Mouse (Mus musculus): ENCODE measurements around the gene Taf7l. TPM values are rescaled to one million over a fixed set of nuclear protein-coding genes. Genes with fewer than 3 reads are reported as not detected.

Taf7l gene
- total RNA-seq (2017) = not detected in 2 replicates

- ATAC-seq (replicated peaks in 1 of 2; ENCODE audit: insufficient read depth in 1 of 2, low FRiP score in 2 of 2, low TSS enrichment in 1 of 2, low read depth in 1 of 2, poor library complexity in 2 of 2, severe bottlenecking in 2 of 2) = no peak
Measured at GRCm38 (mm10) chrX:134476290-134476689, at the start of gene Taf7l. Gene Taf7l, minus strand, starts transcription at chrX:134476490.

GRCm38 (mm10) chrX:134525260-134525659 lies 49.0 kb upstream of the Taf7l start:
- ATAC-seq (replicated peaks in 1 of 2; ENCODE audit: insufficient read depth in 1 of 2, low FRiP score in 2 of 2, low TSS enrichment in 1 of 2, low read depth in 1 of 2, poor library complexity in 2 of 2, severe bottlenecking in 2 of 2) = no peak

- no peak for ATAC-seq (replicated peaks in 1 of 2; ENCODE audit: insufficient read depth in 1 of 2, low FRiP score in 2 of 2, low TSS enrichment in 1 of 2, low read depth in 1 of 2, poor library complexity in 2 of 2, severe bottlenecking in 2 of 2)
Measured at GRCm38 (mm10) chrX:134523772-134524171, 47.5 kb upstream of the Taf7l start.

GRCm38 (mm10) chrX:134509473-134509872 lies 33.2 kb upstream of the Taf7l start:
- peak in 1 of 2 experiments; percentile 45; a peak in 1 of 4 replicates for ATAC-seq (replicated peaks in 1 of 2; ENCODE audit: insufficient read depth in 1 of 2, low FRiP score in 2 of 2, low TSS enrichment in 1 of 2, low read depth in 1 of 2, poor library complexity in 2 of 2, severe bottlenecking in 2 of 2)

GRCm38 (mm10) chrX:134507977-134508376 lies 31.7 kb upstream of the Taf7l start:
- ATAC-seq (replicated peaks in 1 of 2; ENCODE audit: insufficient read depth in 1 of 2, low FRiP score in 2 of 2, low TSS enrichment in 1 of 2, low read depth in 1 of 2, poor library complexity in 2 of 2, severe bottlenecking in 2 of 2) = no peak

GRCm38 (mm10) chrX:134500651-134501050 lies 24.4 kb upstream of the Taf7l start:
- no peak for ATAC-seq (replicated peaks in 1 of 2; ENCODE audit: insufficient read depth in 1 of 2, low FRiP score in 2 of 2, low TSS enrichment in 1 of 2, low read depth in 1 of 2, poor library complexity in 2 of 2, severe bottlenecking in 2 of 2)

GRCm38 (mm10) chrX:134481720-134482119 lies 5.4 kb upstream of the Taf7l start:
- no peak for ATAC-seq (replicated peaks in 1 of 2; ENCODE audit: insufficient read depth in 1 of 2, low FRiP score in 2 of 2, low TSS enrichment in 1 of 2, low read depth in 1 of 2, poor library complexity in 2 of 2, severe bottlenecking in 2 of 2)

- ATAC-seq (replicated peaks in 1 of 2; ENCODE audit: insufficient read depth in 1 of 2, low FRiP score in 2 of 2, low TSS enrichment in 1 of 2, low read depth in 1 of 2, poor library complexity in 2 of 2, severe bottlenecking in 2 of 2) = no peak
Measured at GRCm38 (mm10) chrX:134474988-134475710, 1.1 kb downstream of the Taf7l start.

- no peak for ATAC-seq (replicated peaks in 1 of 2; ENCODE audit: insufficient read depth in 1 of 2, low FRiP score in 2 of 2, low TSS enrichment in 1 of 2, low read depth in 1 of 2, poor library complexity in 2 of 2, severe bottlenecking in 2 of 2)
Measured at GRCm38 (mm10) chrX:134427307-134427706, 49.0 kb downstream of the Taf7l start.

- ATAC-seq (replicated peaks in 1 of 2; ENCODE audit: insufficient read depth in 1 of 2, low FRiP score in 2 of 2, low TSS enrichment in 1 of 2, low read depth in 1 of 2, poor library complexity in 2 of 2, severe bottlenecking in 2 of 2) = no peak
Measured at GRCm38 (mm10) chrX:134426819-134427218, 49.5 kb downstream of the Taf7l start.

GRCm38 (mm10) chrX:134425798-134426197 lies 50.5 kb downstream of the Taf7l start:
- no peak for ATAC-seq (replicated peaks in 1 of 2; ENCODE audit: insufficient read depth in 1 of 2, low FRiP score in 2 of 2, low TSS enrichment in 1 of 2, low read depth in 1 of 2, poor library complexity in 2 of 2, severe bottlenecking in 2 of 2)

- ATAC-seq (replicated peaks in 1 of 2; ENCODE audit: insufficient read depth in 1 of 2, low FRiP score in 2 of 2, low TSS enrichment in 1 of 2, low read depth in 1 of 2, poor library complexity in 2 of 2, severe bottlenecking in 2 of 2) = 0 out of 4 replicates have a peak, but pooled peaks of 1 of the 2 experiments have one; percentile 22
Measured at GRCm38 (mm10) chrX:134424263-134424662, 52.0 kb downstream of the Taf7l start.

- ATAC-seq (replicated peaks in 1 of 2; ENCODE audit: insufficient read depth in 1 of 2, low FRiP score in 2 of 2, low TSS enrichment in 1 of 2, low read depth in 1 of 2, poor library complexity in 2 of 2, severe bottlenecking in 2 of 2) = no peak
Measured at GRCm38 (mm10) chrX:134420097-134420496, 56.2 kb downstream of the Taf7l start.

- ATAC-seq (replicated peaks in 1 of 2; ENCODE audit: insufficient read depth in 1 of 2, low FRiP score in 2 of 2, low TSS enrichment in 1 of 2, low read depth in 1 of 2, poor library complexity in 2 of 2, severe bottlenecking in 2 of 2) = no peak
Measured at GRCm38 (mm10) chrX:134412096-134412495, 64.2 kb downstream of the Taf7l start.

Other genes starting within 250 kb of the Taf7l start
- gene Trmt2b, start 199.5 kb downstream of the Taf7l start, total RNA-seq (2017) = 38.9 and 42.0 TPM in 2 replicates
- gene Tmem35a, start 181.3 kb downstream of the Taf7l start, total RNA-seq (2017) = 0.10 TPM in 1 of 2 replicates, not detected in the other
- gene Cenpi, start 168.4 kb downstream of the Taf7l start, total RNA-seq (2017) = 23.8 and 26.8 TPM in 2 replicates
- 0.25 TPM in 1 of 2 replicates, not detected in the other for gene Drp2, start 71.9 kb downstream of the Taf7l start, total RNA-seq (2017)
- gene Timm8a1, start 65.4 kb upstream of the Taf7l start, total RNA-seq (2017) = 102 and 112 TPM in 2 replicates
- gene Btk, start 107.1 kb upstream of the Taf7l start, total RNA-seq (2017) = 79.2 and 79.9 TPM in 2 replicates
- 6,877 and 7,031 TPM in 2 replicates for gene Rpl36a, start 109.2 kb upstream of the Taf7l start, total RNA-seq (2017)
- 7.3 and 7.7 TPM in 2 replicates for gene Gla, start 124.6 kb upstream of the Taf7l start, total RNA-seq (2017)
- gene Hnrnph2, start 124.7 kb upstream of the Taf7l start, total RNA-seq (2017) = 187 and 207 TPM in 2 replicates
- gene Armcx4, start 210.0 kb upstream of the Taf7l start, total RNA-seq (2017) = 9.0 and 9.6 TPM in 2 replicates
- gene Armcx1, start 241.5 kb upstream of the Taf7l start, total RNA-seq (2017) = 43.8 and 48.8 TPM in 2 replicates

Measured in hematopoietic stem cell, adult 5-6 weeks (primary cell).